Mouse (Mus musculus): ENCODE results near the gene Wap. TPM values are rescaled to one million over a fixed set of nuclear protein-coding genes. Genes with fewer than 3 reads are reported as not detected.

The Wap gene
- polyA plus RNA-seq (2012; fragmentation: generic; extraction: Trizol): not detected

DNA sequence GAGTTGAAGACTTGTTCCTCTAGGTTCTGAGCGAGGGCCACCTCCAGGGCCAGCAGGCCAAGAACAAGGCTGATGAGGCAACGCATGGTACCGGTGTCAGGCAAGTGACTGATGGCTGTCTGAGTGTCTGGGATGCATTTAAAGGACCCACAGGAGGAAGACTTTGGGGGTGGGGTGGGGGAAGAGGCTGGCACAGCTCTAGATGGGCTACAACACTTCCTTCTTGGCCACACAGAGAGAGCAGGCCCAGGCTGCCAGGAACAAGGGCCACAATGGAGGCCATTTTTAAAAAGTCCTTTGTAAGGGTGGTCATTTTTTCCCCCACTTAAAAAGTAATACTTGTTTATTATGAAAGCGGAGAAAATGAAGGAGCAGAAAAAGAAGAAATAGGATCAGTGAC is at the start of gene Wap:
Gene Wap (minus strand): TSS at position 101 of the 400 bp plus-strand sequence.
- TF ChIP-seq POLR2AphosphoS2 (IDR thresholded peaks at IDR 0.05; ENCODE audit: insufficient read length, low read depth) (no peak), MYOD1 (IDR thresholded peaks at IDR 0.05; ENCODE audit: control insufficient read depth in 1 of 3, insufficient read length in 2 of 3, low read depth in 2 of 3) (no peak), MYOG (IDR thresholded peaks at IDR 0.05; ENCODE audit: control insufficient read depth in 1 of 3, insufficient read depth in 1 of 3, insufficient read length in 2 of 3, low read depth in 2 of 3) (no peak), TCF3 (IDR thresholded peaks at IDR 0.05; ENCODE audit: insufficient read length, low read depth) (no peak), MAX (IDR thresholded peaks at IDR 0.05; ENCODE audit: low read depth) (no peak), USF1 (IDR thresholded peaks at IDR 0.05; ENCODE audit: low read depth) (no peak), SRF (IDR thresholded peaks at IDR 0.05; ENCODE audit: control insufficient read depth, insufficient read length, low read depth) (no peak), E2F4 (IDR thresholded peaks at IDR 0.05; ENCODE audit: insufficient read depth) (no peak)
- Histone ChIP-seq H3K27me3 (ENCODE audit: control insufficient read depth, insufficient read depth, insufficient read length) (peaks cover 6% of the 10 kb centered on the region), H3ac (ENCODE audit: control insufficient read depth, insufficient read length) (no peak within 1 kb of the TSS), H3K4me2 (ENCODE audit: low read depth) (no peak within 1 kb of the TSS), H3K4me3 (no peak within 1 kb of the TSS), H3K79me2 (ENCODE audit: control insufficient read depth, insufficient read depth) (no peaks in the 10 kb centered on the region), H3K36me3 (ENCODE audit: control insufficient read depth, insufficient read depth) (no peaks in the 10 kb centered on the region)

- no peaks in the 10 kb centered on the region for H3K79me2 ChIP-seq (ENCODE audit: control insufficient read depth, insufficient read depth)
- TF ChIP-seq E2F4 (IDR thresholded peaks at IDR 0.05; ENCODE audit: insufficient read depth) (no peak), REST (IDR thresholded peaks at IDR 0.05; ENCODE audit: insufficient read depth, insufficient read length) (no peak), MYOG (IDR thresholded peaks at IDR 0.05; ENCODE audit: control insufficient read depth in 1 of 3, insufficient read depth in 1 of 3, insufficient read length in 2 of 3, low read depth in 2 of 3) (no peak), TCF12 (IDR thresholded peaks at IDR 0.05; ENCODE audit: insufficient read depth, poor library complexity, severe bottlenecking) (no peak), SRF (IDR thresholded peaks at IDR 0.05; ENCODE audit: control insufficient read depth, insufficient read length, low read depth) (no peak), POLR2A (IDR thresholded peaks at IDR 0.05; ENCODE audit: insufficient read length, low read depth) (no peak), CEBPB (IDR thresholded peaks at IDR 0.05; ENCODE audit: insufficient read depth, poor library complexity, severe bottlenecking) (no peak), TCF3 (IDR thresholded peaks at IDR 0.05; ENCODE audit: insufficient read length, low read depth) (no peak), MYOD1 (IDR thresholded peaks at IDR 0.05; ENCODE audit: control insufficient read depth in 1 of 3, insufficient read length in 2 of 3, low read depth in 2 of 3) (no peak), USF1 (IDR thresholded peaks at IDR 0.05; ENCODE audit: low read depth) (no peak), MAX (IDR thresholded peaks at IDR 0.05; ENCODE audit: low read depth) (no peak), POLR2AphosphoS2 (IDR thresholded peaks at IDR 0.05; ENCODE audit: insufficient read length, low read depth) (no peak)
Observed at GRCm38 (mm10) chr11:6684741-6685140, 46.3 kb upstream of the Wap start.

DNA sequence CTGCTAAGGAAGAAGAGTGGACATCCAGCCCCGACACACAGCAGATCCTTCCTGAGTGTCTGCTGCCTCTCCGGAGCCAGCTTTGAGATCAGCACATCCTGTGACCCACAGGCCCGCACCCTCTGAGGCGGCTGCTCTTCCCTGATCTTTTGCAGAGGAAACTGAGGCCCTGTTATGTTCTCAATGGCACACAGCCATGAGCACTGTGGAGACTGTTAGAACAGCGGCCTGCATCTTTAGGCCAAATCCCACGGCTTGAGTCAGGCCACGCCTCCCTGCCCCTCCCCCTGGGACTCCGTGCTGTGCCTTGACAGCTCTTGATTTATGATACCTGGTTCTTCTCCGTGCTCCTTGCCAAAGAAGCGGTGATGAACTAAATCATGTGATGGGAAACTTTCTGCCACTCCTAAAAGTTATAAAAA is 42.0 kb upstream of the Wap start:
- Histone ChIP-seq H3K4me2 (ENCODE audit: low read depth) (no peak overlapping the region), H3K4me3 (no peak overlapping the region), H3K36me3 (ENCODE audit: control insufficient read depth, insufficient read depth) (no peaks in the 10 kb centered on the region), H3K79me2 (ENCODE audit: control insufficient read depth, insufficient read depth) (no peaks in the 10 kb centered on the region), H3ac (ENCODE audit: control insufficient read depth, insufficient read length) (no peak overlapping the region), H3K27me3 (ENCODE audit: control insufficient read depth, insufficient read depth, insufficient read length) (no peaks in the 10 kb centered on the region)
- TF ChIP-seq SRF (IDR thresholded peaks at IDR 0.05; ENCODE audit: control insufficient read depth, insufficient read length, low read depth) (no peak), POLR2AphosphoS2 (IDR thresholded peaks at IDR 0.05; ENCODE audit: insufficient read length, low read depth) (no peak), CEBPB (IDR thresholded peaks at IDR 0.05; ENCODE audit: insufficient read depth, poor library complexity, severe bottlenecking) (no peak), MYOD1 (IDR thresholded peaks at IDR 0.05; ENCODE audit: control insufficient read depth in 1 of 3, insufficient read length in 2 of 3, low read depth in 2 of 3) (no peak), REST (IDR thresholded peaks at IDR 0.05; ENCODE audit: insufficient read depth, insufficient read length) (no peak), MAX (IDR thresholded peaks at IDR 0.05; ENCODE audit: low read depth) (no peak)

More at GRCm38 (mm10) chr11:6684741-6685140, 46.3 kb upstream of the Wap start:
- H3K36me3 ChIP-seq (ENCODE audit: control insufficient read depth, insufficient read depth): no peaks in the 10 kb centered on the region
- H3K4me3 ChIP-seq: no peak overlapping the region
- no peaks in the 10 kb centered on the region for H3K27me3 ChIP-seq (ENCODE audit: control insufficient read depth, insufficient read depth, insufficient read length)
- H3K4me2 ChIP-seq (ENCODE audit: low read depth): no peak overlapping the region
- no peak overlapping the region for H3ac ChIP-seq (ENCODE audit: control insufficient read depth, insufficient read length)

- Histone ChIP-seq H3K4me3 (no peak overlapping the region), H3K36me3 (ENCODE audit: control insufficient read depth, insufficient read depth) (no peaks in the 10 kb centered on the region), H3ac (ENCODE audit: control insufficient read depth, insufficient read length) (no peak overlapping the region)
Observed at GRCm38 (mm10) chr11:6679694-6680396, 41.4 kb upstream of the Wap start.

More at GRCm38 (mm10) chr11:6679694-6680396, 41.4 kb upstream of the Wap start:
- TF ChIP-seq POLR2A (IDR thresholded peaks at IDR 0.05; ENCODE audit: insufficient read length, low read depth) (no peak), REST (IDR thresholded peaks at IDR 0.05; ENCODE audit: insufficient read depth, insufficient read length) (no peak), E2F4 (IDR thresholded peaks at IDR 0.05; ENCODE audit: insufficient read depth) (no peak), MYOG (IDR thresholded peaks at IDR 0.05; ENCODE audit: control insufficient read depth in 1 of 3, insufficient read depth in 1 of 3, insufficient read length in 2 of 3, low read depth in 2 of 3) (no peak), USF1 (IDR thresholded peaks at IDR 0.05; ENCODE audit: low read depth) (no peak), CEBPB (IDR thresholded peaks at IDR 0.05; ENCODE audit: insufficient read depth, poor library complexity, severe bottlenecking) (no peak), MYOD1 (IDR thresholded peaks at IDR 0.05; ENCODE audit: control insufficient read depth in 1 of 3, insufficient read length in 2 of 3, low read depth in 2 of 3) (no peak), TCF12 (IDR thresholded peaks at IDR 0.05; ENCODE audit: insufficient read depth, poor library complexity, severe bottlenecking) (no peak), POLR2AphosphoS2 (IDR thresholded peaks at IDR 0.05; ENCODE audit: insufficient read length, low read depth) (no peak), SRF (IDR thresholded peaks at IDR 0.05; ENCODE audit: control insufficient read depth, insufficient read length, low read depth) (no peak), TCF3 (IDR thresholded peaks at IDR 0.05; ENCODE audit: insufficient read length, low read depth) (no peak), MAX (IDR thresholded peaks at IDR 0.05; ENCODE audit: low read depth) (no peak)
- no peaks in the 10 kb centered on the region for H3K27me3 ChIP-seq (ENCODE audit: control insufficient read depth, insufficient read depth, insufficient read length)
- no peaks in the 10 kb centered on the region for H3K79me2 ChIP-seq (ENCODE audit: control insufficient read depth, insufficient read depth)
- no peak overlapping the region for H3K4me2 ChIP-seq (ENCODE audit: low read depth)
